Mouse (Mus musculus): ENCODE data around the gene Elavl3.

The Elavl3 gene

DNA sequence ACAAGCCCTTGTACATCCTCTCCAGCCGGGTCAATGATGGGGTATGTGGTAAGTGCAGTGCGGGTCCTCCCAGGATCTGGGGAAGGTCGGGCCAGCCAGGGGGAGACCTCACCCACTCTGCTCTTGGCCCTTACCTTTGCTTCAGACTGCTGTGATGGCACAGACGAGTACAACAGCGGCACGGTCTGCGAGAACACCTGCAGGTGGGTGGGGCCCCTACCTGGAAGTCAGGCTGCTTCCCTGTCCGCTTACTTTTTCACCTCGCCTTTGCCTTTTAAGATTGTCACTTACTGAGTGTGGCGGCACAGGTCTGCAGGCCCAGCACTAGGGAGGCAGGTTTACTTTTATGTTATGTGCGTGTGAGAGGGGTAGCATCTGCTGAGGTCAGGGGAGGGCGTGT is 47.3 kb downstream of the Elavl3 start:
- DNase-seq (ENCODE audit: low spot score in 2 of 2): no peak

DNA sequence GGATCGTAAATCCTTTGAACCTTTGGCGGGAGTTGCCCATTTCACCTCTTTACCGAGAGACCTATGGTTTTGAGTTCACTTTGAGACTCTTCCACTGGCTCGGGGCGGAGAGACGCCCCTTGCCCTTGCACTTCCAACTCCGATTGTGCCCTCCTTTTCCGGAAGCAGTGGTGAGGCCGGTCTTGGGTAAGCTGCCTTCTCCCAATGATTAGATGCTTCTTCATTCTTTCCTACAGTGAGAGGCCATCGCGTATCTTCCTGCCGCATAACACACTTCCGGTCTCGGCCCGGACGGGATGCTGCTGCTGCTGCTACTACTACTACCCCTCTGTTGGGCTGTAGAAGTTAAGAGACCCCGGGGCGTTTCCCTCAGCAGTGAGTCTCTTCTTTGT is 48.7 kb downstream of the Elavl3 start:
- DNase-seq (ENCODE audit: low spot score in 2 of 2): peak; percentile 63 to 79

DNA sequence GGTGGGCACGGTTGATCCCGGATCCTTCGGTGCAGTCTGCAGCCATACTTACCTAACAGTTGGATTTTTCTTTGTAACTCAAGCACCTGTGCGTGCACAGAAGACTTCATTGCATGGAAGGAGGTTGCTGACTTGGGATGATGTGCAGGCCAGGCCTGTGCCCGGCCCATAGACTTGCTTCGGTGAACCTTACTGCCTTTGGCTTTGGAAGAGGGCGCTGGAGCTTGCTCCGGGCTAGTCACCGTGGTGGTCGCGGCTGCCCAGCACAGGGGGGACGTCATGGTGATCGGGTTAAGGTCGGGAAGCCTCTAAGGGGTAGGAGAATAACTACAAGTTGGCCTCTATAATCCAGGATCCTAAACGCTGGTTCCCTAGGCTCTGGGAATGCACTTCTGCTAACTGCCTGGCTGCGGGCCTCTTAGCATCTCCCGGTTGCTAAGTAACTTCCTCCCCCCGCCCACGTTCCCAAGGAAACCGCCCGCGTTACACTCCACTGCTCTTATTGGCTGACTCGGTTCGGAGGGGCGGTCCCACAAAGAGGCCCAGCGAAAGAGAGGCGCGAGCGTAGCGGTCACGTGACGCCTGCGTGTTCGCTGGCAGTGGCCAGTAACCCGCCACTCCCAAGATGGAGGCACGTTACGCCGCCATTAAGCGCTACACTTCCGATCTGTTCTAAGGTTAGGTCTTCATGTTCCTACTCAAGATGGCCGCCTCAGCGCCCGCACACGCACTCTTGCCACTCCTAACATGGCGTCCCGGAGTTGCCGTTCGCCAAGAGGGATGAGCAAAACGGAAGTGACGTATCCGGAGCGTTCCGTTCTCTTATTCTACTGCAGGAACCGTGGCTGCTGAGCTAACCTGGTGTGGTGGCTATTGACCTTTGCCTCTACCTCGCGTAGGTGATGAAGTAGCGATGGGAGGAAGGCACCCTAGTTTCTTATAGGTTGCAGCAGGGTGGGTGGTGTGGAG is 49.3 kb downstream of the Elavl3 start, which contains the start of the genes Ccdc151 and Prkcsh:
TSS of gene Ccdc151 (minus strand) at position 441 of the 969 bp plus-strand sequence.
TSS of gene Prkcsh (plus strand) at position 613 of the 969 bp plus-strand sequence.
- DNase-seq (ENCODE audit: low spot score in 2 of 2): peak; percentile 100

DNA sequence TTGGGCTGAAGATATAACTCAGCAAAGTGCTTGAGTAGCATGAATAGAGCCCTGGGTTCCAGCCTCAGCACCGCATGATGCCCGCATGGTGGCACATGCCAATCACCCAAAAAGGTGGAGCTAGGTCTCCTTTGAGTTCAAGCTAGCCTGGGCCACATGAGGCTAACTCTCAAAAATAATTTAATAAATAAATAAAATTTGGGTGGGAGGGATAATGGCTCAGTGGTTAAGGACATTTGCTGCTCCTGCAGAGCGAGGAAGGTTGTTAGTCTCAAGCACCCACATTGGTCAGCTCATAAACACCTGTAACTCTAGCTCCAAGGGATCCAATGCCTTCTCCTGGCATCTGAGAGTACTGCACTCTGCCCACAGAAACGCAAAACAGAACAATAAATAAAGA is 50.2 kb downstream of the Elavl3 start:
- no peak for DNase-seq (ENCODE audit: low spot score in 2 of 2)

DNA sequence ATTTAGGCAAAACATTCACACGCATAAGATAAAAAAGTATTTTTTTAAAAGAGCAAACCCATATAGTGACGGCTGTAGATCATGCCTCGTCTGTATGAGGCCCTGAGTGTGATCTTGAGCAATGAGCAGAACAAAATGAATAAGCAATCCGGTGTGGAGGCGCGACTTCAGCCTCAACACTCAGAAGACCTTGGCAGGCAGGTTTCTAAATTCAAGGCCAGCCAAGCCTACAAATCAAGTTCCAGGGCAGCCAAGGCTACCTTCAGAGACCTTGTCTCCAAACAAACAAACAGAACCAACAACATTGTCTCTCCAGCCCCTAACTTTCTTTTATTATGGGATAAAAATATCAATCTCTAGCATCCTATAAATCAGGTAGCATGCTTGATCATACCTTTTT is 51.5 kb downstream of the Elavl3 start:
- no peak for DNase-seq (ENCODE audit: low spot score in 2 of 2)

DNA sequence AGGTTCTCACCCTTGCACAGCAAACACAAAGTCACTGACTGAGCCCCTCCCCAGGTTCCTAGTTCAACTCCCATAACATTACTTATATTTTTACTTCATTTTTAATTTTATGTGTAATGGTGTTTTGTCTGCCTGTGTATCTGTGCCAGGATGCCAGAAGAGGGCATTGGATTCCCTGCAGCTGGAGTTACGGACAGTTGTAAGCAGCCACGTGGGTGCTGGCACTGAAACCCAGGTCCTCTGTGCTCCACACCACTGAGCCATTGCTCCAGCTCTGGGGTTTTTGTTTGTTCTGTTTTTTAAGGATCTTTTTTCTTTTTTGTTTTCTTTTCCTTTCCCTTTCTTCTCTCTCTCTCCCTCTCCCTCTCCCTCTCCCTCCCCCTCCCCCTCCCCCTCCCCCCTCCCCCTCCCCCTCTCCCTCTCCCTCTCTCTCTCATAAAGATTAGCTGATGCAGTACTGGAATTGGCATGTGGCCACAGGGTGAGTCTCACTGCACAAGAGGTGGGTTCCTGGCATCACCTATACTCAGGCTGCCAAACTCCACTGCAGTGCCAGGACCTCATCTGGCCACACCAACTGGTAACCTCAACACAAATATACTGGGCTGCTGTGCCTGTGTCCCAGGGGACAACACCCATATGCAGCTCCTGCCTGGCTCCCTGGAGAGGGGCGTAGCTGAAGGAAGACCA is 55.5 kb downstream of the Elavl3 start:
- no peak for DNase-seq (ENCODE audit: low spot score in 2 of 2)

DNA sequence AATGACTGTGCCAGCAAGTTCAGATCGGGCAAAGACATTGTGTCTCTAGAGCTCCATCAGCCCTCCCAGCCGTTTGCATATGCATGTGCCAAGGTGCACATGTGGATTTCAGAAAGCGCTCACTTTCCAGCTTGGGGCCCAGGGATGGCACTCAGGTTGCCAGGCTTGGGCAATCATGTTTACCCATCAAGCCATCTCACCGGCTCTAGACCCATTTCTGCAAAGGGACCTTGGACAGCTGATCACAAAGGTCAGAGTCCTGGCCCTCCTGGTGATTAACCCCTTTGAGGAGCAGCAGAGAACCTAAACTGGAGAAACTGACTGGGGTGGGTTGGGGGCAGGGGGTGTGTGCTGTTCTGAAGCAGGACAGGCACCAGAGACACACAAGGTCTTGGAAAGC is 59.6 kb downstream of the Elavl3 start:
- no peak for DNase-seq (ENCODE audit: low spot score in 2 of 2)

DNA sequence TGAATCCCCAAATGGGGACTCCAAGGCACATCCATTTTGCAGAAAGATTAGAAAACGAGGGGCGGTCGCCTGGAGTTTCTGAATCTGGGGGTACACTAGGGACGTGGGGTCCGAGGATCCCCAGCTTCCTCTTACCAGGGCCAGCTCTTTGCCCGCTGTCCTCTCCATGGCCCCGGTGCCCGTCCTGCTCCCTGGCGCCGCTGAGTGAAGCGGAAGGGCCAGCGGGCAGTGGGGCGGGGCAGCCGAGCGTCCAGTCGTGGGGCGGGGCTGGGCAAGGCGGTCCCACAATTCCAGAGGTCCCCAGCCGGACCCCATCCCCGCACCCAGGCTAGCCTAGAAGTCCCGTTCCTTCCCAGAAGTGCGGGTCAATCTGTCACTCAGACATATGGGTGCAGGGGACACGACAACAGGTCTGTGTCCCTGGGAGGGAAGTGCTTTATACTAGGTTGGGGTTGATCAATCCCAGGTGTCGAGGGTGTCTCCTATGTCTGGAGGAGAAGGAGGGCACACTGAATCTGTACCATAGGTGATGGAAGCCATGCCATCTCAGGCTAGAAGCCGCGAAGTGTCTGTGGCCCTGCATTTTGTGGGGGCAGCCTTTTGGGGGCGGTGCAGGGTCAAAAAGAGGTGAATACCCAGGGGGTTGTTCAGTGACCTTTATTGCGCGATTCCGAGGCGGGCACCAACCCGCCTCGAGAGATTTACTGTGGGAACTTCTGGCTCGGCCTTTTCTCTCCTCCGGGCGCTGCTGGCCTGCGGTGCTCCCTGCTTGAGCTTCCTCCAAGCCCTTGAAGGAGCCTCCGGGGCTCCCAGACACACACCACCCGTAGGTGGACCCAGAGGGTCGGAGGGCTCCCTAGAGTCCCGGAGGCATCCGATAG is 62.4 kb downstream of the Elavl3 start, which contains the start of gene Rgl3:
TSS of gene Rgl3 (minus strand) at position 217 of the 881 bp plus-strand sequence.
- DNase-seq (ENCODE audit: low spot score in 2 of 2): no peak

DNA sequence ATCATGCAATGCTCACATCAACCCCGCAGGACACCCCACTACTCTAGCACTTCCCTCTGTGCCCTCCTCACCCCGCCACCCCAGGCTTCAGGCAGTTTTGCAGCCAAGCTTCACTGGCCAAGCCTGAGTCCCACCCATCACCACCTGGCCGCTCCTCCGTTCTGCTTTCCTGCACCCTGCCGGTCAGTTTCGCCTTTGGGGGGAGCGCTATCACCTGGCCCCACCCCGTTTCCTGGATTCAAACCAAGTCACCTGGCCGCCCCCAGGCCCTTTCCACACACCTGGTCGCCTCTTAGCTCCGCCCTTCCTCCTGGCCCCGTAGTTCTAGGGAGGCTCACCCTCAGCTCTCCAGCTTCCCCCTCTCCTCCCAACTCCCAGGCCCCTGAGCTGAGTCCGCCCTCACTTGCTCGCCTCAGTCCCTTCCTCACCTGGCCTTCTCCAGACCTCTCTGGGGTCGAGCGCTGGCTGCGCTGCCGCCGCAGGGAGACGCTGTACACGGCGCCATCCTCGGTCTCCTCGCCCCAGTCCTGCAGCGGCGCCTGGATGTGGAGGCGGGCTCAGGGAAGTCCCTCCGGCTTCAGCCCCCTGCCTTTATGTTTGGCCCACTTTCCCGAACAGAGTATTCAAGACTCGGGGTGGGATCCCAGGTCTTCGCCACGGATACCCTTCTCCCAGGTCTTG is 63.3 kb downstream of the Elavl3 start:
- no peak for DNase-seq (ENCODE audit: low spot score in 2 of 2)

DNA sequence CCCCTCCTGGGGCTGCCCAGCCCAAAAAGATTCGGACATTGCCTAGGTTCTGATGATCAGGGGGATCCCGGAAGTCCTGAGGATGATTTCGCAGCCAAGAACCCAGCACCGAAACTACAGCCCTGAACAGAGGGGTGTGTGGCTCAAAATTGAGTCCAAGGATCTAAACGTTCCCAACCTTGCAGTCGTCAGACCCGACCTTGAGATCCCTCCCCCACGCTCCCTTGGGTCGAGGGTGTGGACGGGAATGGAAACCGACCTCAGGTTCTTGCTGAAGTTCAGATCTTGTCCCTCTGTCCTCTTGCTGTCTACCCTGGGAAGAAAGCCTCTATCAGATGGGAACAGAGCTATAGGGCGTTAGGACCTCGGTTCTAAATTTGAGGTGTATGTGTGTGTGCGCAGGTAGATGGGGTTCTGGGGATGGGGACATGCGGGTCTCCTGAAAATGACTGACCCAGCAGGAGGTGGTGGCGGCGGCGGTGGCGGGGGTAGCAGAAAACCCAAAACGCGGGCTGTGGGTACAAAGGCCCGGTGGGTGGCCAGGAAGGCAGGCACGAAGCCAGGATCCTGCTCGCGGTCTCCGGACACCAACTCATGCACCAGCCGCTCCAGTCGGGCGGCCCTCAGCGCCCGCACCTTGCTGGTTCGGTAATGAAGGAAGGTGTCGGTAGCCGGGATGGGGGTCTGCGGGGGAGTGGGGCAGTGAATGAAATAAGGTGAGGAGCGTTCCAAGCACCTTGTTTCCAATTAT is 64.1 kb downstream of the Elavl3 start:
- DNase-seq (ENCODE audit: low spot score in 2 of 2): no peak

DNA sequence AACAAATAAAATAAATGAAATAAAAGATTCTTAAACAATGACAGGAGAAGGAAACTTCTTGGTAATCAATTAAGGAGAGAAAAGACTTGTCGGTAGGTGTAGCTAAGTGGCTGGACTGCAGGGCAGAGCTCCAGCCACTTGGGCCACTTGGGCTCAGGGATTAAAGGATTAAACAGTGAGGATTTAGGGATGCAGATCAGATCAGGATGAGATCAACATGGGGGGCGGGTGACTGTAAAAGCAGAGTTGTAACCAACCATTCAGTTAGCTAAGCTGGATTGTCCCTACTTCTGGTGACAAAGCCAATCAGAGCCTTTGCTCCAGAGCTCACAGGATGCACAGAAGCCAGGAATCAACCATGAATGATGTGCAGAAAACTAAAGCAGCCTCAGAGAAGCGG is 67.9 kb downstream of the Elavl3 start:
- DNase-seq (ENCODE audit: low spot score in 2 of 2): no peak

DNA sequence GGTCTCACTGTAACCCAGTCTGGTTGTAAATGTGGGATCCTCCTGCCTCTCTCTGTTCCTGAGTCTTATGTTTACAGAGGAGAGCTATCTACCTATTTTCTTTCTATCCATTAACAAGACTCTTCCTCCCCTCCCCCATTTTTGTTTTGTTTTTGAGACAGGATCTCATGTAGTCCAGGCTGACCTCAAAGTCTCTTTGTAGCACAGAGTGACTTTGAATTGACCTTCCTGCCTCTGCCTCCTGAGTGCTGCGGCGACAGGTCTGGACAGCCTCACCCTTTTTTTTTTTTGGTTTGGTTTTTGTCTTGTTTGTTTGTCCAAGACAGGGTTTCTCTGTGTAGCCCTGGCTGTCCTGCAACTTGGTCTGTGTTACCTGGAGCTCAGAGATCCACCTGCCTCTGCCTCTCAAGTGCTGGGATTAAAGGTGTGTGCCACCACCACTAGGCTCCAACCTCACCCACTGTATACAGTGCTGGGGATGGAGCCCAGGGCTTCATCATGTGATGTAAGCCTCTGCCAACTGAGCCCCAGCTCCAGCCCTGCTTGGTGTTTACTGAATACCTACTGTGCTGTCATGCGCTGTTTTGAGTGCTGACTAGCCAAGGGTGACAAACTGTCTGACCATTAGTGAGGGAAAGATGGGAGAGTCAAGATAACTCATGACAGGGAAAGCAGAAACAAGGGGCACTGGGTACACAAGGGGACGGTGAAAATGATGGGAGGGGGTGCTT is 73.3 kb downstream of the Elavl3 start:
- DNase-seq (ENCODE audit: low spot score in 2 of 2): no peak

DNA sequence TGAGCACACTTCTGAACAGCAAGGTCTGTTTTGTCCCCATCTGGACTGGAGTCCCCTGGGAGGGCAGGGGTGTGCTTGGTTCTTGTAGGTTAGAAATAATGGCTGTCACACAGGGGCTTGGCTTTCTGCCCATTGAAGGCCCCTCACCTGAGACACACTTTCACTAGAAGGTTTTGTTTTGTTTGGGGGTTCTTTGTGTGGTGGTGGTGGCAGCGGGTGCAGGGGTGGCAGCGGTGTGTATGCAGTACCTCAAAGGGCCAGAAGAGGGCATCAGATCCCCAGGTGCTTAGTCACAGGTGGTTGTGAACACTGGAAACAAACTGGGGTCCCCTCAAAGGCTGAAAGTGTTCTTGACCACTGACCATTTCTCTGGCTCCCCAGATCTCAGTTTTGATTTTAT is 73.9 kb downstream of the Elavl3 start:
- DNase-seq (ENCODE audit: low spot score in 2 of 2): no peak

DNA sequence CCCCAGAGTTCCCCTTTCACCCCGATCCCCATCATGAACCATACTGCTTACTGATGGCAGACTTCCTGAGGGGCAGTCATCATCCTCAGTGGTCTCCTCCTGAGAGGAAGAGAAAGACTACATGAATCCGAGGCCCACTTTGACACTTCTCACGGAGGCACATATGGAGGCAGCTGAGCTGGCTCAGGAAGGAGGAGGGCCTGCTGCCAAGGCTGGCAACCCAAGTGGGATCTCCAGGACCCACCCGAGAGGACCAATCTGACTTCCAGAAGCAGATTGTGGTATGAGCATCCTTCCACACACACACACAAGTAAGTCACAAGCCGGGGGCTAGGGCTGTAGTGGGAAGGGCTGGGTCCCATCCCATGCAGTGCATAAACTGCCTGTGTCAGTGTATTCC is 74.5 kb downstream of the Elavl3 start:
- DNase-seq (ENCODE audit: low spot score in 2 of 2): no peak

DNA sequence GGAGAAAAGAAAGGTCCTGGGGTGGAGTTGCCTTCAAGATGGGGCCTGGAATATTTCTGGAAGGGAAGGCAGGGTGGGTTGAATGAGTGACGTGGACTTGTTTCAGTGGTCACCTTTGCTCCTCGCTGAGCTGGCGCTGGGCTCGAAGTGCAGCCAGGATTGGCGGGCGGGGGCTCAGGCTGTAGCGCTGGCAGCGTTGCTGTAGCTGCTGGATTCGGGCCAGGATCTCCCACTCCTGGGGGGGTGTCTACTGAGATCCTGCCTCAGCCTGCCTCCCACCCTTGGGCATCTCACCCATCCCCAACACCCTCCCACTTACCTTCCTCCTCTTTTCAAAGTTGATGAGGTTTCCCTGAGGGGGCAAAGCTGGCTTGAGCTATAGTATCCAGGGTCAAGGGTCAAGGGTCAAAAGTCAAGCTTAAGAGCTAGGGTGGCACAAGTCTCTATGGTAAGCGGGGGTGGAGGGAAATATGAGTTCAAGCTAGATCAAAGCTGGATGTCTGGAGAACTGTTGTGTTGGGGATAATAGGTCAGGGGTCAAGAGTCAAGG is 75.1 kb downstream of the Elavl3 start:
- DNase-seq (ENCODE audit: low spot score in 2 of 2): no peak

DNA sequence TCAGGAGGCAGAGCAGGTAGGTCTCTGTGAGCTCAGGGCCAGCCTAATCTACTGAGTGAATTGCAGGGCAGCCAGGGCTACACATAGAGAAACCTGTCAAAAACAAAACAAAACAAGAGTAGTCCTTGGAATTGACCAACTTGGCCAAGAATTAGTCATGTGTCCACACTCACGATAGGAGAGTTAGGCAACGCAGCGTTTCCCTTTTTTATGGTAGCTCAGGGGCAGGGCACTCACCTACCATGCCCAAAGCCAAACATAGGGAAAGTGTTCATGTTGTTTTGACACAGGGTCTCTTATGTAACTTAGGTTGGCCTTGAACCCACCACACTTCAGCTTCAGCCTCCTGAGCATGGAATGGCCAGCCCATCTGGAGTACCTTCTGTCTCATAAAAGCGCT is 82.5 kb downstream of the Elavl3 start:
- DNase-seq (ENCODE audit: low spot score in 2 of 2): no peak

DNA sequence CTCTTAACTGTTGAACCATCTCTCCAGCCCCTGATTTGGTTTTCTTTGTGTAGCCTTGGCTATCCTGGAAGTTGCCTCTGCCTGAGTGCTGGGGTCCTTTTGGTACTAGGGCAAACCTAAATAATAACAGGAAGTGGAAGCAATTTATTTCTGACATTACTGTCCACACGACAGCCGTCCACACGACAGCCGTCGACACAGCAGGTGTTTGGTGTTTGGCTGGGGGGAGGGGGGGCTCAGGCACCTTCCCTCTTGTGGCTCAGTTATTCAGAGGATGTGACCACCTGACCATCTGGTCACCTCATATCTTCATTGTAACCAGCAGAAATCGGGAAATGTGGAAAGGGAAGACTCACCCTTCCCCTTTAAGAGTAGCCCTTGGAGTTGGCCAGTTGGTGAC is 82.9 kb downstream of the Elavl3 start:
- no peak for DNase-seq (ENCODE audit: low spot score in 2 of 2)

Measured in right cerebral cortex, postnatal 10 days (tissue).